Mouse (Mus musculus) CD8-positive naive resting alpha-beta T cell, adult 57 days (primary cell): ENCODE results near the gene Ninl. TPM values are rescaled to one million over a fixed set of nuclear protein-coding genes. Genes with fewer than 3 reads are reported as not detected.

Experiments used
- total RNA-seq: library from RNA; stranded (reverse); gene quantifications from one replicate; pipeline ENCODE4 v1.2.4, GENCODE M21; 2023

Ninl gene
- total RNA-seq, result 0.24 TPM

GRCm38 (mm10) chr2:151039232-151039695 is at the start of gene Ninl, which contains the start of gene Nanp:
Gene Ninl, minus strand, starts transcription at chr2:151039382.
Gene Nanp, minus strand, starts transcription at chr2:151039398.

GRCm38 (mm10) chr2:150904936-150905450 is 134.2 kb downstream of the Ninl start, which contains the start of gene Gins1:
Gene Gins1, plus strand, starts transcription at chr2:150905400.

GRCm38 (mm10) chr2:150904272-150904935 is 134.8 kb downstream of the Ninl start, which contains the start of gene Abhd12:
Gene Abhd12, minus strand, starts transcription at chr2:150904741.

Other genes starting within 250 kb of the Ninl start
- gene Abhd12, start 134.6 kb downstream of the Ninl start, total RNA-seq, result 36.8 TPM
- gene Gins1, start 134.0 kb downstream of the Ninl start, total RNA-seq, result 0.80 TPM
- gene Nanp, start within 50 bp of the Ninl start, total RNA-seq, result 8.6 TPM
- not detected for gene Gm14151, start 53.0 kb upstream of the Ninl start, total RNA-seq
- gene Gm14147, start 58.9 kb upstream of the Ninl start, total RNA-seq, result not detected